Comparison of ENCODE assay signal across 8 mouse cellular contexts in the genomic region with DNA sequence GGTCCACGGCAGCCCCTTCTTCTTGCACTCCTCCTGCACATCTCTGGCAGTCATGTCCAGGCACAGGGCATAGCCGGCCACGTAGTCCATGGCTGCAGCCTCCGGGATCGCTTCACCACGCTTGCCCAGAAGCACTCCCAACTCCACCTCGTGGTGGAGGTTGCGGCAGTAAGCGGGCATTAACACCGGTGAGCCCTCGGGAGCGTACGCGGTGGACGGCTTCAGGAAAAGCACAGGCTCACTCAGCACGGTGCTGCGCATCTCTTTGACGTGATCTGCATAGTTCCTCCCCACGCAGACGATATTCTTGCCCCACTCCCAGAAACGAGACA. TPM values are rescaled to one million over a fixed set of nuclear protein-coding genes. Genes with fewer than 3 reads are reported as not detected.
A peak's percentile ranks its signal among the peaks of the same experiment; 100 is the strongest.
DNase-seq lines count a peak whose midpoint lies in the region; ATAC-seq lines count a peak whose summit lies in the region.

No protein-coding gene starts in this region.

- no peaks in the 10 kb centered on the region for H3K9me3 ChIP-seq in neural tube, embryonic 11.5 days (ENCODE audit: control insufficient read depth, low read length)
- H3K9me3 ChIP-seq in limb, embryonic 11.5 days (ENCODE audit: control insufficient read depth, low read length): no peaks in the 10 kb centered on the region
- H3K9me3 ChIP-seq in stomach, embryonic 14.5 days (ENCODE audit: control insufficient read depth, low read depth, low read length): no peaks in the 10 kb centered on the region

- H3K4me2 ChIP-seq in neural tube, embryonic 11.5 days (ENCODE audit: low read depth): peak overlapping the region; percentile 81
- H3K4me2 ChIP-seq in limb, embryonic 11.5 days (ENCODE audit: low read depth, severe bottlenecking): peak overlapping the region; percentile 87
- H3K4me2 ChIP-seq in stomach, embryonic 14.5 days (replicated peaks; ENCODE audit: low read depth, low read length): peak overlapping the region; percentile 67

- H3K4me3 ChIP-seq in neural tube, embryonic 11.5 days (ENCODE audit: low read depth, low read length): peak overlapping the region; percentile 64
- H3K4me3 ChIP-seq in limb, embryonic 11.5 days (ENCODE audit: low read depth, low read length): peak overlapping the region; percentile 67
- H3K4me3 ChIP-seq in stomach, embryonic 14.5 days (ENCODE audit: low read depth, low read length): peak overlapping the region; percentile 63

- ATAC-seq in cerebellum, adult (ENCODE audit: insufficient number of reproducible peaks, low FRiP score, low TSS enrichment): peak; percentile 71
- ATAC-seq in neural tube, embryonic 11.5 days (ENCODE audit: insufficient read depth, low FRiP score, low TSS enrichment): peak; percentile 51; the same call in 1 of the 2 replicates
- peak; percentile 62 for ATAC-seq in limb, embryonic 11.5 days (ENCODE audit: insufficient number of reproducible peaks, low FRiP score, low TSS enrichment, low read depth)
- ATAC-seq in stomach, embryonic 14.5 days (ENCODE audit: insufficient number of reproducible peaks, insufficient read depth, low FRiP score, low read depth): peak; percentile 66

- peaks cover 2% of the 10 kb centered on the region; the same call in 1 of the 2 replicates for H3K4me1 ChIP-seq in neural tube, embryonic 11.5 days (ENCODE audit: control insufficient read depth, insufficient read depth, low read length)
- H3K4me1 ChIP-seq in limb, embryonic 11.5 days (ENCODE audit: control insufficient read depth, insufficient read depth, low read length): peaks cover 3% of the 10 kb centered on the region; the same call in 1 of the 2 replicates
- peaks cover 6% of the 10 kb centered on the region; the same call in 1 of the 2 replicates for H3K4me1 ChIP-seq in stomach, embryonic 14.5 days (ENCODE audit: control insufficient read depth, insufficient read depth, low read length)

- H3K27ac ChIP-seq in neural tube, embryonic 11.5 days (ENCODE audit: low read depth, low read length): peak overlapping the region; percentile 83
- H3K27ac ChIP-seq in limb, embryonic 11.5 days (replicated peaks; ENCODE audit: low read depth, low read length): peak overlapping the region; percentile 81
- H3K27ac ChIP-seq in stomach, embryonic 14.5 days (ENCODE audit: low read length): peak overlapping the region; percentile 88

- peak overlapping the region; percentile 78 for H3K9ac ChIP-seq in neural tube, embryonic 11.5 days (ENCODE audit: low read length)
- H3K9ac ChIP-seq in limb, embryonic 11.5 days (ENCODE audit: low read length): peak overlapping the region; percentile 72
- peak overlapping the region; percentile 45 for H3K9ac ChIP-seq in stomach, embryonic 14.5 days (replicated peaks; ENCODE audit: low read depth, low read length)

- no peaks in the 10 kb centered on the region for H3K36me3 ChIP-seq in neural tube, embryonic 11.5 days (ENCODE audit: control insufficient read depth, insufficient read depth, low read length)
- H3K36me3 ChIP-seq in limb, embryonic 11.5 days (ENCODE audit: control insufficient read depth, insufficient read depth, low read length): no peaks in the 10 kb centered on the region
- H3K36me3 ChIP-seq in stomach, embryonic 14.5 days (ENCODE audit: control insufficient read depth, insufficient read depth, low read length): peaks cover 3% of the 10 kb centered on the region; the same call in 1 of the 2 replicates

- under 1% methylated on average over 21 of the region's 21 CpGs for WGBS in neural tube, embryonic 11.5 days
- WGBS in limb, embryonic 11.5 days: 1% methylated on average over 21 of the region's 21 CpGs
- under 1% methylated on average over 21 of the region's 21 CpGs for WGBS in stomach, embryonic 14.5 days

- no peak for DNase-seq in cerebellum, adult 9-10 months
- no peak for DNase-seq in neural tube, embryonic 11.5 days (ENCODE audit: low spot score)
- DNase-seq in neural tube, embryonic 10.5 days (ENCODE audit: extremely low spot score, low spot score): no peak
- DNase-seq in limb, embryonic 11.5 days (ENCODE audit: low spot score): no peak
- DNase-seq in ovary, postnatal 36 days (ENCODE audit: low spot score): no peak
- no peak for DNase-seq in gastrocnemius, postnatal 4 days (ENCODE audit: low spot score in 2 of 2)

- no peaks in the 10 kb centered on the region for H3K27me3 ChIP-seq in neural tube, embryonic 11.5 days (ENCODE audit: control insufficient read depth, insufficient read depth, low read length)
- 0 out of 2 replicates have a peak, but pooled peaks cover 6% of the 10 kb centered on the region for H3K27me3 ChIP-seq in limb, embryonic 11.5 days (ENCODE audit: control insufficient read depth, insufficient read depth, low read length)
- H3K27me3 ChIP-seq in stomach, embryonic 14.5 days (ENCODE audit: control insufficient read depth, insufficient read depth, low read length): no peaks in the 10 kb centered on the region

RNA-seq across cellular contexts. Expression of a gene that starts 0.5 kb away (rescaled TPM):
- 16.2 and 19.0 TPM in 2 replicates for polyA plus RNA-seq in neural tube, embryonic 11.5 days (2014; fragmentation: Nextera tagmentation; extraction: Ambion mirVana)
- 16.6 and 18.5 TPM in 2 replicates for polyA plus RNA-seq in limb, embryonic 11.5 days (2014; fragmentation: Nextera tagmentation; extraction: Ambion mirVana)
- 21.6 and 26.0 TPM in 2 replicates for polyA plus RNA-seq in stomach, embryonic 14.5 days (2014; fragmentation: Nextera tagmentation; extraction: Ambion mirVana)
- 10 to 100 TPM; 26.4 to 29.0 TPM for total RNA-seq in gastrocnemius, postnatal 4 days (2021)

RNA-seq across cellular contexts. Expression of a gene that starts 9.8 kb away (rescaled TPM):
- 32.9 and 34.5 TPM in 2 replicates for polyA plus RNA-seq in neural tube, embryonic 11.5 days (2014; fragmentation: Nextera tagmentation; extraction: Ambion mirVana)
- 27.2 and 28.8 TPM in 2 replicates for polyA plus RNA-seq in limb, embryonic 11.5 days (2014; fragmentation: Nextera tagmentation; extraction: Ambion mirVana)
- polyA plus RNA-seq in stomach, embryonic 14.5 days (2014; fragmentation: Nextera tagmentation; extraction: Ambion mirVana): 31.7 and 35.2 TPM in 2 replicates
- 10 to 100 TPM; 65.5 to 68.8 TPM for total RNA-seq in gastrocnemius, postnatal 4 days (2021)

RNA-seq across cellular contexts. Expression of a gene that starts 16.1 kb away (rescaled TPM):
- polyA plus RNA-seq in neural tube, embryonic 11.5 days (2014; fragmentation: Nextera tagmentation; extraction: Ambion mirVana): 0.24 TPM in 1 of 2 replicates, not detected in the other
- polyA plus RNA-seq in limb, embryonic 11.5 days (2014; fragmentation: Nextera tagmentation; extraction: Ambion mirVana): 0.24 and 0.47 TPM in 2 replicates
- polyA plus RNA-seq in stomach, embryonic 14.5 days (2014; fragmentation: Nextera tagmentation; extraction: Ambion mirVana): 1.1 and 1.5 TPM in 2 replicates
- total RNA-seq in gastrocnemius, postnatal 4 days (2021): 1 to 10 TPM; 3.1 to 6.4 TPM

RNA-seq across cellular contexts. Expression of a gene that starts 36.5 kb away (rescaled TPM):
- 82.3 and 88.8 TPM in 2 replicates for polyA plus RNA-seq in neural tube, embryonic 11.5 days (2014; fragmentation: Nextera tagmentation; extraction: Ambion mirVana)
- polyA plus RNA-seq in limb, embryonic 11.5 days (2014; fragmentation: Nextera tagmentation; extraction: Ambion mirVana): 65.1 and 66.0 TPM in 2 replicates
- 48.1 and 49.0 TPM in 2 replicates for polyA plus RNA-seq in stomach, embryonic 14.5 days (2014; fragmentation: Nextera tagmentation; extraction: Ambion mirVana)
- 10 to 100 TPM; 19.2 to 21.4 TPM for total RNA-seq in gastrocnemius, postnatal 4 days (2021)

RNA-seq across cellular contexts. Expression of a gene that starts 36.7 kb away (rescaled TPM):
- 45.2 and 49.6 TPM in 2 replicates for polyA plus RNA-seq in neural tube, embryonic 11.5 days (2014; fragmentation: Nextera tagmentation; extraction: Ambion mirVana)
- polyA plus RNA-seq in limb, embryonic 11.5 days (2014; fragmentation: Nextera tagmentation; extraction: Ambion mirVana): 36.8 and 42.1 TPM in 2 replicates
- polyA plus RNA-seq in stomach, embryonic 14.5 days (2014; fragmentation: Nextera tagmentation; extraction: Ambion mirVana): 32.9 and 36.4 TPM in 2 replicates
- total RNA-seq in gastrocnemius, postnatal 4 days (2021): 10 to 100 TPM; 29.0 to 32.3 TPM
